Mouse (Mus musculus): ENCODE data around the gene Dnajb8. TPM values are rescaled to one million over a fixed set of nuclear protein-coding genes. Genes with fewer than 3 reads are reported as not detected.

The Dnajb8 gene
- polyA plus RNA-seq, 1 experiment from 2014 or later = not detected

DNA sequence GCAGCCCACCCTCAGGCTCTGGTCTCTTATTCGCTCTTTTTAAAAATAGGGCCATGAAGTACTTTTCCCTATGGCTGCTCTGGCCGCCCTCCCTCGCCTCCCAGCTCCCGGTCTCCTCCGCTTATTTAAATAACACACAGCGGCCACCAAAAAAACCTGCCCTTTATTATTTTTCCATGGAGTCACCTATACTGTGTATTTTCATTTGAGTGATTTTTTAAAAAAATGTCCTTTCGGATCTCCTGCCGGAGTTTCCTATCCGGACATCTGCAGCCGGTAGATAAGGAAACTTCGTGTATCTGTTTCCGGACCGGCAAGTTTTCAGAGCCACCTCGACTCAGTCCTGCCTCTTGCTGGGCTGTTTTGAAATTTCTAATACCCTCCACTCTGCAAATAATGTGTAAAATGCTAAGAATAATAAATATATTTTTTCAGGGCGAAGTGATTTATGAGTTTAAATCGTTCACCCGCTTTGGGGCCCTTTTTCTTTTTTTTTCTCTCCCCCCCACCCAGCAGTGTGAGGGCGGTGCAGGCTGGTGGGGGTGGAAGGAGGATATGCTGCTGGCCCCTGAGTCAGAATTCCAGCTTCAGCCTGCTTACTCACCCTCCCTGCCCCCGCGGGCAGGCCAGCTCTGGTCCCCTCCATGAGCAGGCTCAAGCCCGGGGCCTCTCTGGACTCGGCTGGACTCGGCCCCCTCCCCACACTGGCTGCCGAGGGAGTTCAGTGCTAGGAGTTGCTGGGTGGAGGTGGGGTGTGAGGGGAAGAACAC lies 19.0 kb upstream of the Dnajb8 start:
- peaks cover 82% of the 10 kb centered on the region for H3K27me3 ChIP-seq (ENCODE audit: control insufficient read depth, insufficient read depth, low read length)
- 2% methylated on average over 24 of the region's 24 CpGs for WGBS (ENCODE audit: insufficient replicate concordance)
- H3K36me3 ChIP-seq (ENCODE audit: control insufficient read depth, insufficient read depth, low read length) = no peaks in the 10 kb centered on the region
- peak overlapping the region; percentile 75 for H3K27ac ChIP-seq (ENCODE audit: low read depth, low read length)
- no peaks in the 10 kb centered on the region for H3K9me3 ChIP-seq (replicated peaks; ENCODE audit: control insufficient read depth, low read length)
- H3K9ac ChIP-seq (ENCODE audit: low read depth, low read length) = peak overlapping the region; percentile 43; the same call in 1 of the 2 replicates
- H3K4me3 ChIP-seq (ENCODE audit: low read depth, low read length) = no peak overlapping the region
- peaks cover 32% of the 10 kb centered on the region for H3K4me1 ChIP-seq (ENCODE audit: control insufficient read depth, insufficient read depth, low read length)
- peak; percentile 64; the same call in 1 of the 2 replicates for ATAC-seq (replicated peaks; ENCODE audit: insufficient number of reproducible peaks, low FRiP score, low TSS enrichment)
- H3K4me2 ChIP-seq = peak overlapping the region; percentile 71

DNA sequence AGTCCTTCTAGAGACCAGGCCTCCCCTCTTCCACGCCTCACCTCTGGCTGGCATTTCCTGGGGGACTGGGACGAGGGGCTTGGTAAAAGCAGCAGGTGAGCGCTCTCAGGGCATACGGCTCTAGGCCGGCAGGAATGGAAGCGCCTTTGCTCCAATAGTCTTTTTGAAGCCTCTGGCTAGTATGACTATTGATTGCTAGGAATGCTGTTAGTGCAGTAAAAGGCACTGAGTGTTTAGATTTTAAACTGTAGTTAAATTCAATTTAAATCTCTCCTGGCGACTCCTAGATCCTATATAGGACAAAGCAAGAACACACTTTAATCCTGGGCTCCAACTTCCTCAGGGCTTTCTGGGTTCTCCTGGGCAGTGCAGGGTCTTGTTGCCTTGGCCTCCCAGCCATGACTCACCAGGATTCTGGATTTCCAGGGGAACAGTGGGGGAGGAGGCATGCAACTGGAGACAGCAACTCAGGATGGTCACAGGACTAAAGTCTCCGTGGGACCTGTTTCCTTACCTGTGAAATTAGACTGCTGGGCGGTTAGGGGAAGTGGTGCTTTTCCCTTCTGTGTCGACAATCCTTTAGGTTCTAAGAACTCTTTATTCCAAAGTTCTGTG lies 18.2 kb upstream of the Dnajb8 start:
- Histone ChIP-seq H3K4me3 (ENCODE audit: low read depth, low read length) (no peak overlapping the region), H3K4me2 (peak overlapping the region; percentile 71)
- 22% methylated on average over 10 of the region's 10 CpGs for WGBS (ENCODE audit: insufficient replicate concordance)

DNA sequence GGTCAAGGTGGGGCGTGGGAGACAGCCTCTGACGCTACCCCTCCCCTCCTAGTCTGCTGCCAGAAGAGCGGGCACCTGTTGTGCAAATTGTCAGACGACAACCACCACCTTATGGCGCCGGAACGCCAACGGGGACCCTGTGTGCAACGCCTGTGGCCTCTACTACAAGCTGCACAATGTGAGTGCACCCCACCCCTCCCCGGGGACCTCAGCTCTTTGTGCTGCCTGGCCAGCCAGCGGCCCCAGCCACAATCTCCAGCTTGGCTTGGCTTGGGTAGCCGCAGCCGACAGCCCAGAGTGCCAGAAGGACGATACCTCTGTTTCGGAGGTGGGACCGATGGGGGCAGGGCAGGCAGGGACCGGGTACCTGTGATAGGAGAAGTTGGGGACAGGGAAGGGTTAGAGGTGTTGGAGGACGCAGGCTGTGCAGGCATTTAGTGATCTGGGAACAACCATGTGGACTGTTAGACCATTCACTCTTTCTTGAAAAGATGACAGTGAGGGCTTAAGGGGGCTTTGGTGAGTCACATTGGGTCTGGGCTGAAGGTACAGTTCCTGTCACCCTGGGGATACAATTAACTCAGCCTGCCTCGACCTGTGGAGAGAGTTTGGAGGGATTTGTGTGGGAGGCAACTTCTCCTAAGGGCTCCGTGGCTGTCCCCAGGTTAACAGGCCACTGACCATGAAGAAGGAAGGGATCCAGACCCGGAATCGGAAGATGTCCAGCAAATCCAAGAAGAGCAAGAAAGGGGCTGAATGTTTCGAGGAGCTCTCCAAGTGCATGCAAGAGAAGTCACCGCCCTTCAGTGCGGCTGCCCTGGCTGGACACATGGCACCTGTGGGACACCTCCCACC lies 17.3 kb upstream of the Dnajb8 start:
- peaks cover 73% of the 10 kb centered on the region for H3K27me3 ChIP-seq (ENCODE audit: control insufficient read depth, insufficient read depth, low read length)
- WGBS (ENCODE audit: insufficient replicate concordance) = 17% methylated on average over 25 of the region's 25 CpGs
- H3K27ac ChIP-seq (ENCODE audit: low read depth, low read length) = no peak overlapping the region
- H3K4me3 ChIP-seq (ENCODE audit: low read depth, low read length) = no peak overlapping the region
- H3K9ac ChIP-seq (ENCODE audit: low read depth, low read length) = no peak overlapping the region
- H3K9me3 ChIP-seq (replicated peaks; ENCODE audit: control insufficient read depth, low read length) = no peaks in the 10 kb centered on the region
- H3K4me2 ChIP-seq = no peak overlapping the region
- peaks cover 20% of the 10 kb centered on the region for H3K4me1 ChIP-seq (ENCODE audit: control insufficient read depth, insufficient read depth, low read length)
- no peak for ATAC-seq (replicated peaks; ENCODE audit: insufficient number of reproducible peaks, low FRiP score, low TSS enrichment)
- H3K36me3 ChIP-seq (ENCODE audit: control insufficient read depth, insufficient read depth, low read length) = no peaks in the 10 kb centered on the region

More for the DNA sequence above, 18.2 kb upstream of the Dnajb8 start:
- ATAC-seq (replicated peaks; ENCODE audit: insufficient number of reproducible peaks, low FRiP score, low TSS enrichment) = no peak
- Histone ChIP-seq H3K4me1 (ENCODE audit: control insufficient read depth, insufficient read depth, low read length) (peaks cover 26% of the 10 kb centered on the region), H3K9ac (ENCODE audit: low read depth, low read length) (peak overlapping the region; percentile 43; the same call in 1 of the 2 replicates), H3K9me3 (replicated peaks; ENCODE audit: control insufficient read depth, low read length) (no peaks in the 10 kb centered on the region), H3K27me3 (ENCODE audit: control insufficient read depth, insufficient read depth, low read length) (peaks cover 79% of the 10 kb centered on the region), H3K27ac (ENCODE audit: low read depth, low read length) (peak overlapping the region; percentile 46; the same call in 1 of the 2 replicates), H3K36me3 (ENCODE audit: control insufficient read depth, insufficient read depth, low read length) (no peaks in the 10 kb centered on the region)

DNA sequence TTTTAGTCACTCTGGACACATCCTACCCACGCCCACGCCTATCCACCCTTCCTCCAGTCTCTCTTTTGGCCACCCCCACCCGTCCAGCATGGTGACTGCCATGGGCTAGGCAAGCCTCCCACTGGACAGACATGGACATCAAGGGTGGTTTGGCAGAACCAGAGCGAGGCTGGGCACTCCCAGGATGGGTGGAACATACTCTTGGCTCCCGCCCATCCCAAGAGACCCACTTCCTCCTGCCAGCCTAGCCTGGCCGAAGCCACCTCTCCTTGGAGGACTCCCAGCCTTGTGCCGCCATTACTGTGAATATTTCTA lies 16.7 kb upstream of the Dnajb8 start:
- Histone ChIP-seq H3K4me2 (no peak overlapping the region), H3K9ac (ENCODE audit: low read depth, low read length) (no peak overlapping the region), H3K4me3 (ENCODE audit: low read depth, low read length) (no peak overlapping the region), H3K27me3 (ENCODE audit: control insufficient read depth, insufficient read depth, low read length) (peaks cover 70% of the 10 kb centered on the region), H3K9me3 (replicated peaks; ENCODE audit: control insufficient read depth, low read length) (no peaks in the 10 kb centered on the region), H3K27ac (ENCODE audit: low read depth, low read length) (no peak overlapping the region), H3K4me1 (ENCODE audit: control insufficient read depth, insufficient read depth, low read length) (peaks cover 20% of the 10 kb centered on the region), H3K36me3 (ENCODE audit: control insufficient read depth, insufficient read depth, low read length) (no peaks in the 10 kb centered on the region)
- WGBS (ENCODE audit: insufficient replicate concordance) = 38% methylated on average over 7 of the region's 7 CpGs
- ATAC-seq (replicated peaks; ENCODE audit: insufficient number of reproducible peaks, low FRiP score, low TSS enrichment) = no peak

DNA sequence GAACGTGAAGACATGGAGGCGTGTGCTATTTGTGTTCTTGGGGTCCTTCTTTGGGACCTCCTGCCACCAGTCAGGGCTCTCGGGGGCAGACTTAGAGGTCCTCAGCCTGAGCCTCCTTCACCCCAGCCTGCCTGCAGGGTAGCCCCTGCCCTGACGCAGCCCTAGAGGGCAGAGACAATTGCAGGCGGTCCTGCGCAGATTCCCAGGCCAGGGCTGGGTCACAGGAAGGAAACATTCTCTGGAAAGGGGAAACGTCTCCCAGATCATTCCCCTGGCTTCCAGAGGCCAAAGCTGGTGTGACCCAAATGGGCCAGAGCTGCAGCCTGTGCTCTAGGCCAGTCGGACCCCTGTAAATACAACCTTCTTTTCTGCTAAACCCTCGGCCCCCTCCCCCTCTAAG lies 16.1 kb upstream of the Dnajb8 start:
- peak overlapping the region; percentile 8; the same call in 1 of the 2 replicates for H3K27ac ChIP-seq (ENCODE audit: low read depth, low read length)
- H3K4me1 ChIP-seq (ENCODE audit: control insufficient read depth, insufficient read depth, low read length) = peaks cover 20% of the 10 kb centered on the region
- no peaks in the 10 kb centered on the region for H3K36me3 ChIP-seq (ENCODE audit: control insufficient read depth, insufficient read depth, low read length)
- WGBS (ENCODE audit: insufficient replicate concordance) = 32% methylated on average over 9 of the region's 9 CpGs
- no peak for ATAC-seq (replicated peaks; ENCODE audit: insufficient number of reproducible peaks, low FRiP score, low TSS enrichment)
- H3K4me2 ChIP-seq = no peak overlapping the region
- H3K9me3 ChIP-seq (replicated peaks; ENCODE audit: control insufficient read depth, low read length) = no peaks in the 10 kb centered on the region
- H3K27me3 ChIP-seq (ENCODE audit: control insufficient read depth, insufficient read depth, low read length) = peaks cover 64% of the 10 kb centered on the region
- no peak overlapping the region for H3K9ac ChIP-seq (ENCODE audit: low read depth, low read length)
- no peak overlapping the region for H3K4me3 ChIP-seq (ENCODE audit: low read depth, low read length)

DNA sequence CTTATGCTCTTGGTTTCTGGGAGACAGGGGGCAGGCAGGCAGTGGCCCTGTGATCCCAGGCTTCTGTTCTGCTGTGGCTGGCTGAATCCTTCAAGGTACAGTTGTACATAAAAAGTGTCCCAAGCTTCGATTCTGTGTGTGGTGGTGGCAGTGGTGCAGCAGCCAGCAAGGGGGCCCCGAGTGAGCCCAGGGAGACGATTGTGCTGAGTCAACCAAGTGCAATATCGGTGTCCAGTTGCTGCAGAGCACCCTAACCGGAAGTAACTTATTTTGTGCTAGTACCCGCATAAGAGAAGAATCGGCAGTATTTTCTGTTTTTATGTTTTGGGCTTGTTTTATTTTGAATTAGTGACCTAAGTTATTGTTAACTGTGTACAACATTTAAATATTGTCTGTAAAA lies 15.5 kb upstream of the Dnajb8 start:
- H3K27me3 ChIP-seq (ENCODE audit: control insufficient read depth, insufficient read depth, low read length) = peaks cover 57% of the 10 kb centered on the region
- H3K4me2 ChIP-seq = no peak overlapping the region
- WGBS (ENCODE audit: insufficient replicate concordance) = 50% methylated on average over 7 of the region's 7 CpGs
- H3K27ac ChIP-seq (ENCODE audit: low read depth, low read length) = no peak overlapping the region
- no peak overlapping the region for H3K9ac ChIP-seq (ENCODE audit: low read depth, low read length)
- H3K4me3 ChIP-seq (ENCODE audit: low read depth, low read length) = no peak overlapping the region
- H3K9me3 ChIP-seq (replicated peaks; ENCODE audit: control insufficient read depth, low read length) = no peaks in the 10 kb centered on the region
- peaks cover 20% of the 10 kb centered on the region for H3K4me1 ChIP-seq (ENCODE audit: control insufficient read depth, insufficient read depth, low read length)
- no peaks in the 10 kb centered on the region for H3K36me3 ChIP-seq (ENCODE audit: control insufficient read depth, insufficient read depth, low read length)
- ATAC-seq (replicated peaks; ENCODE audit: insufficient number of reproducible peaks, low FRiP score, low TSS enrichment) = no peak

DNA sequence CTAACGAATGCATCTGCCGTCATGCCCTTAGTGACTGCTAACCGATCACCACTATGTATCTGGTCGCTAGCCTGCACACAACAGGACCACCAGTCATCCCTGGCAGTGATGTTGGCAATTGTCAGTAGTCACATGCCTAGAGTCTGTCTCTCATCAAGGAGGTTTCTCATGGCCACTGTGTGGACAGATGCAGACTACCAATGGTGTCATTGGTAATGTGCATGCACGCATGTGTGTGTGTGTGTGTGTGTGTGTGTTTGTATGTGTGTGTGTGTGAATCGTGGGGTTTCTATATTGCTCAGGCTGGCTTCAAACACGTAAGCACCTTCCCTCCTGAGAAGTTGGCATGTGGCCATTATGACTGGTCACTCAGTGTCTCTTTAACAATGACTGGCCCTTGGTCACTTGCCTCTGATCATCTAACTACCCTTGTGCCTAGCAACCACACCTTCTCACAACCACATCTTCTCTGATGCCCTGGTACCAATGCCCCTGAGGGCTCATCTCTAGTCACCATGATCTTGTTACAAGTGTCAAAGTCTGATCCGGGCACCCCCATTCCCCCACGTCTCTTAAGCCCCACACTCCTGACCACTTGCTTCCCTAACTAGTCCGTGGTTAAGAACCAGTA lies 14.6 kb upstream of the Dnajb8 start:
- Histone ChIP-seq H3K9me3 (replicated peaks; ENCODE audit: control insufficient read depth, low read length) (no peaks in the 10 kb centered on the region), H3K4me1 (ENCODE audit: control insufficient read depth, insufficient read depth, low read length) (peaks cover 15% of the 10 kb centered on the region), H3K9ac (ENCODE audit: low read depth, low read length) (no peak overlapping the region), H3K4me2 (no peak overlapping the region), H3K27ac (ENCODE audit: low read depth, low read length) (no peak overlapping the region), H3K36me3 (ENCODE audit: control insufficient read depth, insufficient read depth, low read length) (no peaks in the 10 kb centered on the region), H3K4me3 (ENCODE audit: low read depth, low read length) (no peak overlapping the region), H3K27me3 (ENCODE audit: control insufficient read depth, insufficient read depth, low read length) (peaks cover 48% of the 10 kb centered on the region)
- ATAC-seq (replicated peaks; ENCODE audit: insufficient number of reproducible peaks, low FRiP score, low TSS enrichment) = no peak
- WGBS (ENCODE audit: insufficient replicate concordance) = 82% methylated on average over 10 of the region's 10 CpGs

DNA sequence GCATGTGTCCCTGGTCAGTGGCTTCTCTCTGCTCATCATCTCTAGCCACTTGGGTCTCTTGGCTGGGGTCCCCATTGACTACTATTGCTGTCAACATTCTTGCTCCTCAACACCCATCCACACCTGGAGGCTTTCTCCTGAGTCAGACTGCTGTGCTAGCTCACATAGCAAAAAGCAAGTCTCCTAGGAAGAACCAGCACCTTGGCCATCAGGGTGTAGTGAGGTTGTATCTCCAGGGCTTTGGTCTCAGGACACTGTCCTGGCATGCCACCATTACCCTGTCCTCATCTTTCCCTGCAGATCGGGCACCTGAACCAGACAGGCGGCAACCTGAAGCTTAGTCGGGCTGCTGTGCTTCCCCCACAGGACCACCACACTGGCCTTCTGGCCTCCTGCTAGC lies 13.7 kb upstream of the Dnajb8 start:
- Histone ChIP-seq H3K4me1 (ENCODE audit: control insufficient read depth, insufficient read depth, low read length) (peaks cover 8% of the 10 kb centered on the region), H3K9me3 (replicated peaks; ENCODE audit: control insufficient read depth, low read length) (no peaks in the 10 kb centered on the region), H3K36me3 (ENCODE audit: control insufficient read depth, insufficient read depth, low read length) (no peaks in the 10 kb centered on the region), H3K9ac (ENCODE audit: low read depth, low read length) (no peak overlapping the region), H3K4me2 (no peak overlapping the region), H3K27ac (ENCODE audit: low read depth, low read length) (no peak overlapping the region), H3K4me3 (ENCODE audit: low read depth, low read length) (no peak overlapping the region), H3K27me3 (ENCODE audit: control insufficient read depth, insufficient read depth, low read length) (peaks cover 47% of the 10 kb centered on the region)
- ATAC-seq (replicated peaks; ENCODE audit: insufficient number of reproducible peaks, low FRiP score, low TSS enrichment) = no peak
- WGBS (ENCODE audit: insufficient replicate concordance) = 86% methylated on average over 3 of the region's 3 CpGs

Data from heart, embryonic 11.5 days (tissue).